ENCODE assay signal across 8 mouse cellular contexts in the genomic region with DNA sequence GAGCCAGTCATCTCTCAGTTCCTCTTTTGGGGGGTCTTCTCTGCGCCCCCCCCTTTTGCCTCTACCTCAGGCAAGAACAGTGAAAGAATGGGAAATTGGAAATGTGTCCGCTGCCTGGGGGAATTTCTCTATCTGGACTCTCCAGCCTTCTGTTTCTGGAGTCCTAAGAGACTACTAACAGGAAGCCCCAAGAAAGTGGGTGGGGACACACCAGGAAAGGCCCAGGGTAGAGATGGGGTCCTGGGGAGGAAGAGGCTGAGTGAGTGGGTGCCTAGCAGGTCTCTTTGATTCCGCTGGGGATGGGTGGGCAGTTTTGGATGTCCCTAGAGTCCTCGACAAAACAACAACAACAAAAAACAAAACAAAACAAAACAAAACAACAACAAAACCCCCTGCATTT. TPM values are rescaled to one million over a fixed set of nuclear protein-coding genes. Genes with fewer than 3 reads are reported as not detected.
DNase-seq lines count a peak whose midpoint lies in the region; ATAC-seq and TF ChIP-seq lines count a peak whose summit lies in the region.
"Had no signal": no experiment of that assay in that cellular context is flagged by ENCODE, and none has a peak within 500 bp of the region (broad histone marks: within the 10 kb centered on the region; RNA-seq: fewer than 3 reads in every experiment).

No protein-coding gene starts in this region.

- no peaks in the 10 kb centered on the region for H3K9me3 ChIP-seq in E14TG2a.4 (ENCODE audit: low read length)
- H3K9me3 ChIP-seq in heart, postnatal 0 days (replicated peaks; ENCODE audit: control insufficient read depth, low read length), result no peaks in the 10 kb centered on the region
- H3K9me3 ChIP-seq in liver, postnatal 0 days (ENCODE audit: low read length), result no peaks in the 10 kb centered on the region

- TF ChIP-seq EP300 in heart, postnatal 0 days (IDR thresholded peaks at IDR 0.05; ENCODE audit: low read depth), result no peak
- TF ChIP-seq EP300 in liver, postnatal 0 days (IDR thresholded peaks at IDR 0.05; ENCODE audit: low read depth), result no peak

- H3K4me2 ChIP-seq in heart, postnatal 0 days (ENCODE audit: low read depth, low read length), result peak overlapping the region; percentile 92
- H3K4me2 ChIP-seq in liver, postnatal 0 days (ENCODE audit: low read depth, low read length), result peak overlapping the region; percentile 73

- peak overlapping the region; percentile 86 for H3K4me3 ChIP-seq in E14TG2a.4 (replicated peaks; ENCODE audit: low read length)
- H3K4me3 ChIP-seq in heart, postnatal 0 days (ENCODE audit: low read depth, low read length), result peak overlapping the region; percentile 60
- peak overlapping the region; percentile 45 for H3K4me3 ChIP-seq in liver, postnatal 0 days (ENCODE audit: low read depth, low read length)

- H3K4me1 ChIP-seq in E14TG2a.4 (replicated peaks; ENCODE audit: low read depth, low read length), result peaks cover 54% of the 10 kb centered on the region
- peaks cover 17% of the 10 kb centered on the region; the same call in 1 of the 2 replicates for H3K4me1 ChIP-seq in heart, postnatal 0 days (ENCODE audit: control insufficient read depth, insufficient read depth)
- peaks cover 15% of the 10 kb centered on the region; the same call in 1 of the 2 replicates for H3K4me1 ChIP-seq in liver, postnatal 0 days (ENCODE audit: insufficient read depth)

- no peak for TF ChIP-seq CTCF in E14TG2a.4 (conservative IDR thresholded peaks at IDR 0.05; ENCODE audit: low read length)
- no peak for TF ChIP-seq CTCF in heart, postnatal 0 days (IDR thresholded peaks at IDR 0.05; ENCODE audit: low read depth)
- TF ChIP-seq CTCF in liver, postnatal 0 days (IDR thresholded peaks at IDR 0.05; ENCODE audit: low read depth), result no peak

- H3K27ac ChIP-seq in heart, postnatal 0 days (ENCODE audit: low read depth), result no peak overlapping the region
- no peak overlapping the region for H3K27ac ChIP-seq in liver, postnatal 0 days (ENCODE audit: low read depth)

- DNase-seq in MEL-GATA-1-ER (ENCODE audit: extremely low read depth, low read depth), result peak; percentile 35
- no peak for DNase-seq in heart, postnatal 0 days (ENCODE audit: low spot score)
- DNase-seq in liver, postnatal 0 days, result no peak
- no peak for DNase-seq in thymus, postnatal 14 days
- DNase-seq in adrenal gland, adult (ENCODE audit: inconsistent age in 2 of 2, low spot score in 1 of 2), result no peak
- DNase-seq in retina, postnatal 1 day, result no peak
- DNase-seq: right cerebral cortex, postnatal 25 days had no signal

- peaks cover 11% of the 10 kb centered on the region for H3K36me3 ChIP-seq in E14TG2a.4 (ENCODE audit: insufficient read depth, low read length)
- no peaks in the 10 kb centered on the region for H3K36me3 ChIP-seq in heart, postnatal 0 days (replicated peaks; ENCODE audit: control insufficient read depth, insufficient read depth, low read length)
- no peaks in the 10 kb centered on the region for H3K36me3 ChIP-seq in liver, postnatal 0 days (replicated peaks; ENCODE audit: insufficient read depth, low read length)

- peak overlapping the region; percentile 52; the same call in 1 of the 2 replicates for H3K9ac ChIP-seq in heart, postnatal 0 days (replicated peaks; ENCODE audit: low read depth, low read length)
- no peak overlapping the region for H3K9ac ChIP-seq in liver, postnatal 0 days (replicated peaks)

- peaks cover 55% of the 10 kb centered on the region for H3K27me3 ChIP-seq in E14TG2a.4 (ENCODE audit: insufficient read depth, low read length)
- H3K27me3 ChIP-seq in heart, postnatal 0 days (ENCODE audit: control insufficient read depth, insufficient read depth, low read length), result 0 out of 2 replicates have a peak, but pooled peaks cover 4% of the 10 kb centered on the region
- H3K27me3 ChIP-seq in liver, postnatal 0 days (ENCODE audit: insufficient read depth, low read length), result peaks cover 24% of the 10 kb centered on the region; the same call in 1 of the 2 replicates

- 43% methylated on average over 4 of the region's 4 CpGs for WGBS in heart, postnatal 0 days
- WGBS in liver, postnatal 0 days (ENCODE audit: insufficient replicate concordance), result 37% methylated on average over 4 of the region's 4 CpGs

- 0 out of 2 replicates have a peak, but pooled peaks have one; percentile 35 for ATAC-seq in heart, postnatal 0 days (ENCODE audit: insufficient read depth, low read depth)
- ATAC-seq in liver, postnatal 0 days, result no peak

RNA-seq across cellular contexts. Expression of a gene that starts 0.6 kb away (rescaled TPM):
- 0.27 and 0.84 TPM in 2 replicates for total RNA-seq in heart, postnatal 0 days (2014; rRNA removed; ENCODE audit: low replicate concordance)
- 0.93 and 1.1 TPM in 2 replicates for polyA plus RNA-seq in heart, postnatal 0 days (2015; fragmentation: Nextera tagmentation; extraction: Ambion mirVana)
- 0.21 and 0.56 TPM in 2 replicates for polyA plus RNA-seq in liver, postnatal 0 days (2015; fragmentation: Nextera tagmentation; extraction: Ambion mirVana)

RNA-seq across cellular contexts. Expression of a gene that starts 16.9 kb away (rescaled TPM):
- total RNA-seq in heart, postnatal 0 days (2014; rRNA removed; ENCODE audit: low replicate concordance), result 1.3 TPM in 1 of 2 replicates, not detected in the other
- 2.8 and 3.3 TPM in 2 replicates for polyA plus RNA-seq in heart, postnatal 0 days (2015; fragmentation: Nextera tagmentation; extraction: Ambion mirVana)
- 0.23 and 0.30 TPM in 2 replicates for polyA plus RNA-seq in liver, postnatal 0 days (2015; fragmentation: Nextera tagmentation; extraction: Ambion mirVana)

RNA-seq across cellular contexts. Expression of a gene that starts 26.2 kb away (rescaled TPM):
- total RNA-seq in heart, postnatal 0 days (2014; rRNA removed; ENCODE audit: low replicate concordance), result 0.43 and 2.1 TPM in 2 replicates
- 0.70 and 0.96 TPM in 2 replicates for polyA plus RNA-seq in heart, postnatal 0 days (2015; fragmentation: Nextera tagmentation; extraction: Ambion mirVana)
- polyA plus RNA-seq in liver, postnatal 0 days (2015; fragmentation: Nextera tagmentation; extraction: Ambion mirVana), result 3.5 and 4.9 TPM in 2 replicates

RNA-seq across cellular contexts. Expression of a gene that starts 44.8 kb away (rescaled TPM):
- total RNA-seq in heart, postnatal 0 days (2014; rRNA removed; ENCODE audit: low replicate concordance), result 43.9 and 47.5 TPM in 2 replicates
- polyA plus RNA-seq in heart, postnatal 0 days (2015; fragmentation: Nextera tagmentation; extraction: Ambion mirVana), result 12.3 and 13.3 TPM in 2 replicates
- polyA plus RNA-seq in liver, postnatal 0 days (2015; fragmentation: Nextera tagmentation; extraction: Ambion mirVana), result 12.7 and 12.8 TPM in 2 replicates

RNA-seq across cellular contexts. Expression of a gene that starts 45.1 kb away (rescaled TPM):
- not detected in 2 replicates for total RNA-seq in heart, postnatal 0 days (2014; rRNA removed; ENCODE audit: low replicate concordance)
- polyA plus RNA-seq in heart, postnatal 0 days (2015; fragmentation: Nextera tagmentation; extraction: Ambion mirVana), result not detected in 2 replicates
- polyA plus RNA-seq in liver, postnatal 0 days (2015; fragmentation: Nextera tagmentation; extraction: Ambion mirVana), result not detected in 2 replicates
